Mouse (Mus musculus) mouse embryonic stem cell (cell line): ENCODE data around the gene Fbxw22.
"Not testable (repeated sequence)": the region's sequence is repeated elsewhere in the genome, so short reads cannot be mapped to it uniquely, and the experiment has no call there.

Source experiments
- in situ Hi-C, 2 experiments: fragments of 300-500 bp; cut with MboI; formaldehyde crosslinking; loops; 1 replicate in 1 of 2; 3 replicates in 1 of 2; pipeline ENCODE4 v1.14.3; 2019 to 2020; ENCODE audit warnings: low sequenced_read_pairs in 2 of 2, low pct_unique_long_range_greater_than_20kb in 1 of 2, mixed read lengths in 1 of 2; ENCODE audit not compliant: unreplicated experiment in 1 of 2

The Fbxw22 gene

DNA sequence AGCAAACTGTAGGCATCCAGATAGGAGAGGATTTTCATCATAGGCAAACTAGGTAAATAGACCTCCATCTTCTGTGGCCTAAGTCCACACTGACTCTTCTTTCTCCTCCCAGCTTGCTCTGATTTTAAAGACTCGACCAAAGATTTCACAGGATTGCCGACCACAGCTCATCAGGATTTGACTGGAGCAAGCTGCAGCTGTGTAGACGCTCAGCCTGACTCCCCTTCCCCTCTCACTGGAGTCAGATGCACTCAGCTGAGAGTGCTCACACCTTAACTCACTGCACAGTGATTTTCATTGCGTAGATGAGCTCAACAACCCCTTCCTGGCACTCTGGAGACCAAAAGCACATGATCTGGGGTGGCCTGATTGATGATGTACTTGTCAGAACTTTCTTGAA lies at the start of gene Fbxw22:
Fbxw22 (minus strand) TSS at position 101 of the 400 bp plus-strand sequence.
- in situ Hi-C loops = not testable (repeated sequence)

DNA sequence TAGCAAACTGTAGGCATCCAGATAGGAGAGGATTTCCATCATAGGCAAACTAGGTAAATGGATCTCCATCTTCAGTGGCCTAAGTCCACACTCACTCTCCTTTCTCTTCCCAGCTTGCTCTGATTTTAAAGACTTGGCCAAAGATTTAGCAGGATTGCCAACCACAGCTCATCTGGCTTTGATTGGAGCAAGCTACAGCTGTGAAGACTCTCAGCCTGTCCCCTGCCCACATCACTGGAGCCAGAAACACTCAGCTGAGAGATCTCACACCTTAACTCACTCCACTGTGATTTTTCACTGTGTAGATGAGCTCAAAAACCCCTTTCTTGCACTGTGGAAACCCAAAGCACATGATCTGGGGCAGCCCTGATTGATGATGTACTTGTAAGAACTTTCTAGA lies 44.9 kb upstream of the Fbxw22 start, which contains the start of gene Fbxw16:
Fbxw16 (minus strand) TSS at position 101 of the 400 bp plus-strand sequence.
- in situ Hi-C loops = no loop called here

DNA sequence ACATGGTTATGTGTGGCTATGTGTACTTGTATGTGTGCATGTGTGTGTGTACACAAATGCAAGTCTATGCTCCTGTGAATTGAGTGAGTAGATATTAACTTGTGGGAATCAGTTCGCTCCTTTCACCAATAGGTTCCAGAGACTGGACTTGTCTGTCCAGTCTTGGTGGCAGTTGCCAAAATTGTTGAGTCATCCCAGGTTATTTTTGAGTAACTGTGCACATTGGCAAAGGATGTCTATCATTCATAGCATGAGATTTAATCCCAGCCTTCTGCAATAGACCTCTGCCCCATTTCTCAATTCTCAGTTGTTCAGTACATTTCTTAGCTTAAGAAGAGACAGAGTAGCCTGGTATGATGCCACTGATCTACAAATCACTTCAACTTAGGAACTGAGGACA lies 28.9 kb upstream of the Fbxw22 start:
- in situ Hi-C loops = no loop called here

DNA sequence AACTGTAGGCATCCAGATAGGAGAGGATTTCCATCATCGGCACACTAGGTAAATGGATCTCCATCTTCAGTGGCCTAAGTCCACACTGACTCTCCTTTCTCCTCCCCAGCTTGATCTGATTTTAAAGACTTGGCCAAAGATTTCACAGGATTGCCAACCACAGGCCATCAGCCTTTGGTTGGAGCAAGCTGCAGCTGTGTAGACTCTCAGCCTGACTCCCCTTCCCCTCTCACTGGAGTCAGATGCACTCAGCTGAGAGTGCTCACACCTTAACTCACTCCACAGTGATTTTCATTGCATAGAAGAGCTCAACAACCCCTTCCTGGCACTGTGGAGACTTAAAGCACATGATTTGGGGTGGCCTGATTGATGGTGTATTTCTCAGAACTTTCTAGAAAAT lies 64.5 kb downstream of the Fbxw22 start, which contains the start of gene Fbxw28:
Fbxw28 (minus strand) TSS at position 101 of the 400 bp plus-strand sequence.
- in situ Hi-C loops = not testable (repeated sequence)
